Mouse (Mus musculus) ES-E14 (cell line): ENCODE measurements around the gene Gm21885.

Experiments used
- MAFK ChIP-seq: IDR thresholded peaks from 2 replicates; pipeline ENCODE4 v1.6.1; 2014; ENCODE audit warnings: mild to moderate bottlenecking, low read depth, low read length, inconsistent platforms; ENCODE audit not compliant: insufficient read depth
- ZNF384 ChIP-seq: IDR thresholded peaks from 2 replicates; pipeline ENCODE4 v1.6.1; 2012; ENCODE audit warnings: low read depth, low read length, inconsistent platforms

DNA sequence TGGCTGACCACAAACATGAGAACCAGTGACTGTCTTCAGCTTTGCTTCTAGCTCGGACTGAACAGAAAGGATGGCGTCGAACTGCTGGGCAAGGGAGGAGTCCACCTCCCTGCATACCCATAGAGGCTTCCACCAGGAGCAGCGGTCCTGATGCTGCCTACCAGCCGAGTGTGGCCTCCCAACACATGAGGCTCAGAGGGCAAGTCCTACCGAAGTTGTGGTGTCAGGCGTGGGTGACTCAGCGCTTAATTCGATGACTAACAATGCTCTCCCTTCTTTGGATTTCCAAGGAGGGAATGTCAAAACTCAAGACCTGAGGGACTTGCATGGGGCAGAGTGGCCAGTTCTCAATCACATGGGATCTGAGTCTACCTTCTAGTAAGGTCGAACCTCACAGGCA is 28.0 kb upstream of the Gm21885 start:
- TF ChIP-seq MAFK (peak; percentile 74; the same call in 1 of the 2 replicates), ZNF384 (no peak)
